Mouse (Mus musculus): ENCODE measurements around the gene Ebf4.

Ebf4 gene

GRCm38 (mm10) chr2:130386212-130386611 lies 91.2 kb downstream of the Ebf4 start:
- DNase-seq (ENCODE audit: low spot score), result no peak

- DNase-seq (ENCODE audit: low spot score), result no peak
These were observed 93.8 kb downstream of the Ebf4 start for GRCm38 (mm10) chr2:130388796-130389195.

GRCm38 (mm10) chr2:130390993-130391625 lies 96.1 kb downstream of the Ebf4 start:
- DNase-seq (ENCODE audit: low spot score), result no peak

- no peak for DNase-seq (ENCODE audit: low spot score)
These were observed 97.9 kb downstream of the Ebf4 start for GRCm38 (mm10) chr2:130392836-130393235.

- DNase-seq (ENCODE audit: low spot score), result no peak
These were observed 100.7 kb downstream of the Ebf4 start for GRCm38 (mm10) chr2:130395696-130396095.

GRCm38 (mm10) chr2:130397186-130397985 lies 102.4 kb downstream of the Ebf4 start, which contains the start of gene Cpxm1:
Gene Cpxm1, minus strand, starts transcription at chr2:130397574.
- no peak for DNase-seq (ENCODE audit: low spot score)

- no peak for DNase-seq (ENCODE audit: low spot score)
These were observed 103.1 kb downstream of the Ebf4 start for GRCm38 (mm10) chr2:130398091-130398490.

GRCm38 (mm10) chr2:130400046-130400445 lies 105.1 kb downstream of the Ebf4 start:
- no peak for DNase-seq (ENCODE audit: low spot score)

GRCm38 (mm10) chr2:130401891-130402290 lies 106.9 kb downstream of the Ebf4 start:
- DNase-seq (ENCODE audit: low spot score), result no peak

- no peak for DNase-seq (ENCODE audit: low spot score)
These were observed 110.0 kb downstream of the Ebf4 start, which contains the start of the genes Gm28372 and 1700020A23Rik for GRCm38 (mm10) chr2:130404939-130405338. Gene Gm28372, plus strand, starts transcription at chr2:130405239. Gene 1700020A23Rik, plus strand, starts transcription at chr2:130405259.

- no peak for DNase-seq (ENCODE audit: low spot score)
These were observed 111.2 kb downstream of the Ebf4 start, which contains the start of gene Tmem239 for GRCm38 (mm10) chr2:130406178-130406577. Gene Tmem239, plus strand, starts transcription at chr2:130406478.

GRCm38 (mm10) chr2:130408194-130408593 lies 113.2 kb downstream of the Ebf4 start:
- DNase-seq (ENCODE audit: low spot score), result no peak

- peak; percentile 63 for DNase-seq (ENCODE audit: low spot score)
These were observed 116.9 kb downstream of the Ebf4 start for GRCm38 (mm10) chr2:130411558-130412495.

- no peak for DNase-seq (ENCODE audit: low spot score)
These were observed 117.8 kb downstream of the Ebf4 start for GRCm38 (mm10) chr2:130412775-130413174.

- no peak for DNase-seq (ENCODE audit: low spot score)
These were observed 119.3 kb downstream of the Ebf4 start for GRCm38 (mm10) chr2:130414094-130414856.

All from left cerebral cortex, adult 11 months (tissue).